Mouse (Mus musculus) heart, postnatal 25 days (tissue): ENCODE results near the gene Adamtsl3. TPM values are rescaled to one million over a fixed set of nuclear protein-coding genes. Genes with fewer than 3 reads are reported as not detected.

ENCODE experiments used
- DNase-seq: peaks from one replicate; pipeline ENCODE4 v3.0.0; 2022; ENCODE audit warnings: low spot score
- intact Hi-C: fragments of 180-260 bp; cut with DNase I; formaldehyde crosslinking; loops from one replicate; pipeline ENCODE4 v1.15.1; 2025
- total RNA-seq, 2 experiments: library from RNA; stranded (reverse); gene quantifications; 2 replicates each; pipeline ENCODE4 v1.2.3; 2021

Gene Adamtsl3
- total RNA-seq, 2 experiments from 2014 or later: 7.7 TPM

DNA sequence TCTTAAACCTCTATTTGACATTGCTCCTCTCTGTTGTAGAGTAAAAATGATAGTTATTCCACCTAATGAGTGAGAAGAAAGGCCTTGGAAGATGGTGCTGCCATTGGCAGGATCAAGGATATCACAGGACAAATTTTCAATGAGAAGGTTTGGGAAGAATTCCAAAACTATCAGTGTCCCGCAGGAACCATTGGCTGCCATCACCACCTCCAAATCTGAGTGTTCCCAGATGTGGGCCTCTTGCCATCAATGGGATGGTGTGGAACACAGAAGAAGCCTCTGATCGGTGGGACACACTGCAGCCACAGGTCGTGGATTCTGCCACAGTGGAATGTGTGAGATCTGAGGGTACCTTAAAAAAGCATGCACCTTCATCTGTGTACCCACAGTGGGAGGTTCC lies 147.9 kb downstream of the Adamtsl3 start:
- intact Hi-C loops: no loop called here
- DNase-seq: no peak

- intact Hi-C loops: no loop called here
- DNase-seq: peak; percentile 7
Observed at GRCm38 (mm10) chr7:82484834-82485233, 149.3 kb downstream of the Adamtsl3 start.

GRCm38 (mm10) chr7:82485344-82485954 lies 150.0 kb downstream of the Adamtsl3 start:
- intact Hi-C loops: no loop called here

GRCm38 (mm10) chr7:82491018-82491417 lies 155.5 kb downstream of the Adamtsl3 start:
- intact Hi-C loops: no loop called here
- DNase-seq: no peak

More at GRCm38 (mm10) chr7:82485344-82485954, 150.0 kb downstream of the Adamtsl3 start:
- no peak for DNase-seq

GRCm38 (mm10) chr7:82492881-82493280 lies 157.4 kb downstream of the Adamtsl3 start:
- no peak for DNase-seq
- intact Hi-C loops: no loop called here

- intact Hi-C loops: no loop called here
- no peak for DNase-seq
Observed at GRCm38 (mm10) chr7:82494220-82494619, 158.7 kb downstream of the Adamtsl3 start.

DNA sequence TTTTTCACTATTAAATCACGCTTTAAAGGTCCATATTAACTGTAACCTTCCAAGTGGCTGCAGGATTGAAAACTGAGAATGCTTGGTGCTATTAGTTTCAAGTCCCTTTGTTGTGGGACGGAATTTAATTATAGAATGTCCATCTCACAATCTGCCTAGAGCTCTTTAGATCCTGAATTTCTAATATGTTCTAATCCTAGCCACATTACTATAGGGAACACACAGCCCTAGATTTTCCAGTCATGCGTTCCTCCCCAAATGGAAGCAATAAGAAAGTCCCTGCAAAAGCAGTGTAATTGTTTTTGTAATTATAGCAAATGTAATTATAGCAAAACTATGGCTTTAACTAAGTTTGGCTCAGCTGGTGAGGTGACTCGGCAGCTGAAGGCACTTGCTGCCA lies 161.6 kb downstream of the Adamtsl3 start:
- no peak for DNase-seq
- intact Hi-C loops: no loop called here

GRCm38 (mm10) chr7:82501306-82501705 lies 165.8 kb downstream of the Adamtsl3 start:
- intact Hi-C loops: loop anchor here (5.0 kb wide), 1 partner anchor 164 kb away; the partner anchor contains the start of gene Adamtsl3
- DNase-seq: no peak

- intact Hi-C loops: loop anchor here (5.0 kb wide), 1 partner anchor 165 kb away; the partner anchor contains the start of gene Adamtsl3
- DNase-seq: no peak
Observed at GRCm38 (mm10) chr7:82502511-82502910, 167.0 kb downstream of the Adamtsl3 start.

GRCm38 (mm10) chr7:82504101-82504500 lies 168.6 kb downstream of the Adamtsl3 start:
- no peak for DNase-seq
- intact Hi-C loops: loop anchor here (5.0 kb wide), 1 partner anchor 167 kb away; the partner anchor contains the start of gene Adamtsl3

DNA sequence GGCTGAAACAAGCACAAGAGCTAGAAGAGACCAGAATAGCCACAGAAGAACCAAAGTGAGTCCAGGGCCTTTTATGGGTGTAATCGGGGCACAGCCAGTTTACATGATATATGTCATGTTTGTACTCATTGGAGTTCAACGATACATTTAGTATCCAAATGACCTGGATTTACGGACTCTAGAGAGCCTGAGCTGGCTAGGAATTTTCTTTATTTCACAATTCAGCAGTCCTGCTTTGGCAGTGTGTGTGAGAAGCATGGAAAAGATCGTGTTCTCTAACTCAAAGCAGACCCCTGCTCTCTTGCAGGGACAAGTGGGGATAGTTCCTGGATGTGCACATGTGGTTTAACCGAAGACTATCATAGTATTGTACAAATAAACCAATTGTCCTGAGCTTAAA lies 195.1 kb downstream of the Adamtsl3 start:
- no peak for DNase-seq
- intact Hi-C loops: no loop called here

- no peak for DNase-seq
- intact Hi-C loops: no loop called here
Observed at GRCm38 (mm10) chr7:82531376-82531775, 195.9 kb downstream of the Adamtsl3 start.

DNA sequence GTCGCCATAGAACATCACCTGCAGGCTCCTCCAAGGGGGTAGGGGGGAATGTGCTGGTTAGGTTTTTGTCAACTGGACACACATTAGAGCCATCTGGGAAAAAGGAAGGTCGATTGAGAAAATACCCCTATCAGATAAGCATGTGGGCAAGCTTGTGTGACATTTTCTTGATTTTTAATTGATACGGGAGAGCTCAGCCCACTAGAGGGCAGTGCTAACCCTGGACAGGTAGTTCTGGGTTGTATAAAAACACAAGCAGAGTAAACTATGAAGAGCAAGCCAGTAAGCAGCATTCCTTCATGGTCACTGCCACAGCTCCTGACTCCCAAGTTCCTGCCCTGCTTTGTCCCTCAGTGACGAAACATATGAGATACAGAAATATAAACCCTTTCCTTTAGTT lies 197.7 kb downstream of the Adamtsl3 start:
- no peak for DNase-seq
- intact Hi-C loops: no loop called here

- intact Hi-C loops: no loop called here
- DNase-seq: no peak
Observed at GRCm38 (mm10) chr7:82533747-82534504, 198.4 kb downstream of the Adamtsl3 start.

GRCm38 (mm10) chr7:82544390-82544919 lies 209.0 kb downstream of the Adamtsl3 start:
- DNase-seq: no peak
- intact Hi-C loops: no loop called here

DNA sequence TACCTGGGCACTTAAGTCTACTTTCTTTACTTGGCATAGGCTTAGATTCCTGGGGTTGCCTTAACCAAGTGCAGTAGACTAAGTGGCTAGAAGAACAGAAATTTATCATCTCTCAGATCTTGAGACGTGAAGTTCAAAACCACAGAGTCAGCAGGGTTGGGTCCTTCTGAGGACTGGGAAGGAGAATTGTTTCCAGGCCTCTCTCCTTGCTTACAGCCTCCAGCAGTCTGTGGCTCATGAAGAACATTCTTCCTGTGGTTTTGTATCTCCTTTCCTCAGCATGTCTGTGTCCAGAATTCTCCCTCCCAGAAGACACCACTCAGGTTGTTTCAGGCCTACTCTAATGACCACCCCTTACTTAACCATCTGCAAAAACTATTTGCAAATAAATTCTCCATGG lies 216.5 kb downstream of the Adamtsl3 start:
- intact Hi-C loops: no loop called here
- no peak for DNase-seq

GRCm38 (mm10) chr7:82555803-82556202 lies 220.3 kb downstream of the Adamtsl3 start:
- intact Hi-C loops: no loop called here
- DNase-seq: no peak

DNA sequence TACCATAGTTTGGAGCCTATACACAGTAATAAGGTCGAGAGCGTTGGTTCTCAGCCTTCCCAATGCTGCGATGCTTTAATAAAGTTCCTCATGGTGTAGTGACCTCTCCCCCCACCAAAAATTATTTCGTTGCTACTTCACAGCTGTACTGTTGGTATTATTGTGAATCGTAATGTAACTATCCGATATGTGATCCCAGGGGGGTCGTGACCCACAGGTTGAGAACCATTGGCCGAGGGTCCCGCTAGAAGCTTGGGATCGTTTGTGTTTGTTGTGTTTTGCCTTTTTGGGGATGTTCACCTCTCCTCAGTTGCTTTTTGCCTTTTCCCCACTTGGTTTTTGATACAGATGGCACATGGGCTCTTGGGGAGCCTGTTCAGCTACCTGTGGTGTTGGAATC lies 220.9 kb downstream of the Adamtsl3 start:
- intact Hi-C loops: no loop called here

DNA sequence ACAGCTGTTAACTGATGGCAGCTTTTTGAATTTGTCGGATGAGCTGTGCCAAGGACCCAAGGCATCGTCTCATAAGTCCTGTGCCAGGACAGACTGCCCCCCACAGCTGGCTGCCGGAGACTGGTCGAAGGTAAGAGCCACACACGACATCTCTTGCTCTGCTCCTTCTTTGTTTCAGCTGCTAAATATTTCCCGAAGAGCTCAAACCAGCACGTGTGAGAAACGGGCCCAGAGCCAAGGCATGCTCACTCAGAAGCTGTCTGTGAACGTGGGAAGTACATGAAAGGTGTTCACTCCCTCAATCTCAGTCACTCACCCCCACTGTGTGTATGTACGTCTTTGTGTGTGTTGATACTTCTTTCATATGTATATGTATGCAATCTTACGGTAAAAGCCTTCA lies 221.6 kb downstream of the Adamtsl3 start:
- no peak for DNase-seq
- intact Hi-C loops: no loop called here

More for the DNA sequence above, 220.9 kb downstream of the Adamtsl3 start:
- DNase-seq: no peak

GRCm38 (mm10) chr7:82566688-82567087 lies 231.2 kb downstream of the Adamtsl3 start:
- no peak for DNase-seq
- intact Hi-C loops: no loop called here

DNA sequence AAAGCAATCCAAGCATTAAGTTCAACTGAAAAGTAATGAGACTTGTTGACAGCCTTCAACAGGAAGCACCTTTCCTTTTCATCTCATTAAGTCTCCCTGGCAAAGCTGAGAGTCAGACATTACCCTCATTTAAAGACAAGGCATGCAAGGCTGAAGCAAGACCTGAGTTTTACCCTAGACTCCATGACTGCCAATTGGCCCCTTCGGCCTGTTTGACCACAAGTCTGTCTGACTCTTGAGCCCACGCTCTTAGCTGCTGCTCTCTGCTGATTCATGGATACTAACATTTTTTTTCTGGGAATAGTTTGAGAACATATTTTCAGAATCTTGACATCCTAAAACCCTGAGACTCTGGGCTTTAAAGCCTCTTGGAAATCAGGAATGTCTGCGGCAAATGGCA lies 232.3 kb downstream of the Adamtsl3 start:
- DNase-seq: no peak
- intact Hi-C loops: no loop called here
